Mouse (Mus musculus) liver, embryonic 11.5 days (tissue): ENCODE measurements at regions not wholly inside any gene's neighbourhood (a gene's known extent, or its start where the extent isn't known, plus 50 kb on each side); places are given as distances from the start of the nearest gene placed in this dataset.

Experiments
- ATAC-seq: fragments of 200-750 bp; cut with Nextera tagmentation; replicated peaks from 2 replicates; pipeline ENCODE4 v1.8.0; 2017; ENCODE audit warnings: moderate number of reproducible peaks, mild to moderate bottlenecking, moderate TSS enrichment, moderate library complexity; ENCODE audit not compliant: low FRiP score
- DNase-seq: peaks from one replicate; pipeline ENCODE4 v3.0.0-alpha.2; 2017; ENCODE audit warnings: low spot score
- H3K27ac ChIP-seq: fragments of 300-500 bp; sonication (generic); 2 replicates; pipeline ENCODE4 v1.5.1; 2014; ENCODE audit warnings: mild to moderate bottlenecking, low read depth, low read length, control low read depth
- H3K27me3 ChIP-seq: fragments of 300-500 bp; sonication (generic); replicated peaks from 2 replicates; pipeline ENCODE4 v1.6.1; 2014; ENCODE audit warnings: low read length, mixed read lengths; ENCODE audit not compliant: control insufficient read depth, insufficient read depth
- H3K36me3 ChIP-seq: fragments of 300-500 bp; sonication (generic); 2 replicates; pipeline ENCODE4 v1.6.1; 2014; ENCODE audit warnings: mild to moderate bottlenecking, low read length, moderate library complexity, mixed read lengths; ENCODE audit not compliant: control insufficient read depth, insufficient read depth
- H3K4me1 ChIP-seq: fragments of 300-500 bp; sonication (generic); replicated peaks from 2 replicates; pipeline ENCODE4 v1.6.1; 2014; ENCODE audit warnings: low read length, mixed read lengths; ENCODE audit not compliant: control insufficient read depth, insufficient read depth
- H3K4me2 ChIP-seq: fragments of 300-500 bp; sonication (generic); 2 replicates; pipeline ENCODE4 v1.6.1; 2014; ENCODE audit warnings: mild to moderate bottlenecking, control low read depth, moderate library complexity
- H3K4me3 ChIP-seq: fragments of 300-500 bp; sonication (generic); 2 replicates; pipeline ENCODE4 v1.5.1; 2014; ENCODE audit warnings: low read depth, low read length, control low read depth
- H3K9ac ChIP-seq: fragments of 300-500 bp; sonication (generic); 2 replicates; pipeline ENCODE4 v1.6.1; 2014; ENCODE audit warnings: low read depth, low read length, control low read depth
- H3K9me3 ChIP-seq: fragments of 300-500 bp; sonication (generic); 2 replicates; pipeline ENCODE4 v1.6.1; 2016; ENCODE audit warnings: low read length, inconsistent platforms, mixed read lengths; ENCODE audit not compliant: control insufficient read depth
- WGBS: fragments of 180-500 bp; shearing (Covaris S2); extraction: QIAGEN DNeasy Blood & Tissue Kit; methylation state at CpG from one replicate; pipeline ENCODE4 v1.1.7; 2014; 5-methylcytosine and 5-hydroxymethylcytosine counted together

DNA sequence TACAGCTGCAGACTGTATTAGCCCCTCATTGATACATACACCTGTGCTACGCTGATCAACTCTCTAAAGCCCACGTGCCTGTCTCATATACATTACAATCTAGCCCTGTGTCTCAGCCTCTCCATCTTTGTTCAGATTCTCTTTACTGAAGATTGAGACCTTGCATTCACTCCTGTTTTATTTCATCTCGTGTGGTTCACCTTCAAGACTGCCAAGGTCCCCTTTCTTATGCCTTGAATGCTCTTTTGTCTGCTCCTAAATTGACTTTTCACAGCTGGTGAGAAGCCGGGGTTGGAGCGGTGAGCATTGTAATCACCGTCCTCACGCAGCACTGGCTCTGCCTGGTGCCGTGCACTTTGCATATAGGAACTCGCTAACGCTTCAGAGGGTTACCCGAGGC lies 75.2 kb upstream of the Grik3 start:
- no peak for ATAC-seq
- no peak overlapping the region for H3K4me2 ChIP-seq
- H3K27ac ChIP-seq = no peak overlapping the region
- no peaks in the 10 kb centered on the region for H3K36me3 ChIP-seq
- H3K9me3 ChIP-seq = no peaks in the 10 kb centered on the region
- H3K4me3 ChIP-seq = no peak overlapping the region
- WGBS = 63% methylated on average over 11 of the region's 11 CpGs
- H3K27me3 ChIP-seq = no peaks in the 10 kb centered on the region
- no peak overlapping the region for H3K9ac ChIP-seq
- no peak for DNase-seq
- no peaks in the 10 kb centered on the region for H3K4me1 ChIP-seq

DNA sequence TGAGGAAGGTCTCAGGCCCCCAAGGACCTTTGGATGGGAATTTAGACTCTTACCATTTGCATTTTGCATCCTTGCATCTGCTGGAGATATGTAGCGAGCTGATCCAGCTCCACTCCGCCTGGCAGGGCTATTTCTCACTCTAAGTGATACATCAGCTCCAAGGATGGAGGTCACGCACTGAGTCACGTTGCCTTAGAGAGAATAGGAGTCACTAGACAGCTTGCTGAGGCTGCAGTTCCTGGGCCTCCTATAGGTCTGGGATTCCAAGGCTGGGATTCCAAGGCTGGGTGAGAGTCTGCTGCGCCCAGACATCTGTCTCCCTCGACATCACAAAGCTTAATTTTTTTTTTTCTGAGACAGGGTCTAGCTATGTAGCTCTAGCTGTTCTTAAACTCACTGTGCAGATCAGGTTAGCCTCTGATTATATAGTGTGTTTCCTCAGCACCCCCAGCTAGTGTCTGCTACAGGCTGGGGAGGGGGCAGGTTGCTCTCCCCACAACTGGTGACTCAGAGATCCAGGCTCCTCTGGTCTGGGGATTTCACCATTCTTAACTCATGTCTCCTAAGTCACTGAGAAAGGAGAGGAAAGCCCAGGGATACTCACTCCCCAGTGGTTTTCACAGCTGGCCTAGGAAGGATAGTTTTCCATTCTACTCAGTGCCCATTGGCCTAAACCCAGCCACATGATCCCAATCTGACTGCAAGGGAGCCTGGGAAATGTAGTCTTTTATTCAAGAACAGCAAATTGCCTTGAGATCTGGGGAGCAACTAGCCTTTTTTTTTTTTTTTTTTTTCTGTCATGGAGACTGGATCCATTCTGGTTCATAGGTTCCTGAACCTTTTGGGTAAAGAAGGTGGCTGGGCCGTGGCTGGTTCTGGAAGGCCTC lies 76.4 kb upstream of the Grik3 start:
- no peaks in the 10 kb centered on the region for H3K4me1 ChIP-seq
- no peaks in the 10 kb centered on the region for H3K36me3 ChIP-seq
- H3K27me3 ChIP-seq = no peaks in the 10 kb centered on the region
- no peak overlapping the region for H3K4me3 ChIP-seq
- no peak overlapping the region for H3K4me2 ChIP-seq
- 71% methylated on average over 7 of the region's 7 CpGs for WGBS
- H3K9me3 ChIP-seq = no peaks in the 10 kb centered on the region
- H3K9ac ChIP-seq = no peak overlapping the region
- no peak overlapping the region for H3K27ac ChIP-seq
- DNase-seq (no peak), ATAC-seq (no peak)

- Histone ChIP-seq H3K9ac (no peak overlapping the region), H3K4me2 (no peak overlapping the region), H3K9me3 (no peaks in the 10 kb centered on the region), H3K27me3 (no peaks in the 10 kb centered on the region), H3K36me3 (no peaks in the 10 kb centered on the region), H3K4me1 (no peaks in the 10 kb centered on the region), H3K4me3 (no peak overlapping the region), H3K27ac (peak overlapping the region; percentile 28; the same call in 1 of the 2 replicates)
- WGBS = 42% methylated on average over 8 of the region's 8 CpGs
- ATAC-seq (peak; percentile 96), DNase-seq (no peak)
Observed at GRCm38 (mm10) chr4:125410736-125411441, 79.6 kb upstream of the Grik3 start.

DNA sequence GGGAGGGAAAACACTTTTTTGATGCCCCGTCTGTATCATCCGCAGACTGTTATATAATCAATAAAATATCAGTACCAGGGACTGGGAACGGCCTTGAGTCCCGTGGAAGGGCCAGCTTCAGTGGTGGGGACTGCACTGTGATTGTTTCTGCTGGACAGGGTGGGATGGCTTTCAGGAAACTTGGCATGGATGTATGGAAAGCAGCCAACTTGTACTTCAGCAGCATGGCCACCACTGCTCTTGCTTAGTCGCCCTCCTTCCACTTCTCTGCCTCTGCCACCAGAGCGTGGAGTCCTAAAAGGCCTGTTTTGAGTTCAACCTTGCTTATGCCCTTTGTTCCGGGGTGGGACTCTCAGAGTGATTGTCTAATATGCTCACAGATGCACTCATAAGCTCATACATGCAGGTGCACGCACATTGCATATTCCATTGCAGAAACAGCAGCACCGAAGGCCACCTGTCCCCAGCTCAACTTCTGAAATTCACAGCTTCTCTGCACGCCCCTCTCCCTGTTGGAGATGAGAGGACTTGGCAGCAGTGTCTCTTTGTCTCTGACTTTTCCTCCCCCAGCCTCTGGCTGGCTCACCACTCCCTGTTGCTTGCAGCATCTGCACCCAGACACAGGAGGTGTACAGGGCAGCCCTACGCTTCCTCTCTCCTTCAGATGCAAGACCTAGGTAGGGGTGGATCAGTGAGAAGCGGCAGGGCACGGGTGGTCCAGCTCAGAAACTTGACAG lies 91.0 kb upstream of the Grik3 start:
- H3K9ac ChIP-seq = no peak overlapping the region
- no peak for ATAC-seq
- H3K27ac ChIP-seq = no peak overlapping the region
- whole genome bisulfite sequencing = 81% methylated on average over 13 of the region's 13 CpGs
- H3K4me3 ChIP-seq = no peak overlapping the region
- no peak overlapping the region for H3K4me2 ChIP-seq
- H3K27me3 ChIP-seq = no peaks in the 10 kb centered on the region; the same call in 1 of the 2 replicates
- no peaks in the 10 kb centered on the region for H3K4me1 ChIP-seq
- H3K36me3 ChIP-seq = no peaks in the 10 kb centered on the region
- H3K9me3 ChIP-seq = no peaks in the 10 kb centered on the region
- DNase-seq = no peak

- no peaks in the 10 kb centered on the region; the same call in 1 of the 2 replicates for H3K27me3 ChIP-seq
- H3K4me2 ChIP-seq = no peak overlapping the region
- H3K27ac ChIP-seq = no peak overlapping the region
- no peak overlapping the region for H3K9ac ChIP-seq
- no peaks in the 10 kb centered on the region for H3K4me1 ChIP-seq
- ATAC-seq = no peak
- no peak for DNase-seq
- H3K4me3 ChIP-seq = no peak overlapping the region
- H3K9me3 ChIP-seq = no peaks in the 10 kb centered on the region
- WGBS = 55% methylated on average over 12 of the region's 12 CpGs
- H3K36me3 ChIP-seq = no peaks in the 10 kb centered on the region
Observed at GRCm38 (mm10) chr4:125397007-125397461, 93.5 kb upstream of the Grik3 start.

GRCm38 (mm10) chr4:125391269-125391668 lies 99.2 kb upstream of the Grik3 start:
- WGBS = 66% methylated on average over 6 of the region's 6 CpGs
- no peak overlapping the region for H3K9ac ChIP-seq
- no peaks in the 10 kb centered on the region for H3K4me1 ChIP-seq
- H3K27ac ChIP-seq = no peak overlapping the region
- H3K4me2 ChIP-seq = no peak overlapping the region
- H3K9me3 ChIP-seq = no peaks in the 10 kb centered on the region
- DNase-seq (no peak), ATAC-seq (no peak)
- H3K4me3 ChIP-seq = no peak overlapping the region
- H3K27me3 ChIP-seq = no peaks in the 10 kb centered on the region
- no peaks in the 10 kb centered on the region for H3K36me3 ChIP-seq

DNA sequence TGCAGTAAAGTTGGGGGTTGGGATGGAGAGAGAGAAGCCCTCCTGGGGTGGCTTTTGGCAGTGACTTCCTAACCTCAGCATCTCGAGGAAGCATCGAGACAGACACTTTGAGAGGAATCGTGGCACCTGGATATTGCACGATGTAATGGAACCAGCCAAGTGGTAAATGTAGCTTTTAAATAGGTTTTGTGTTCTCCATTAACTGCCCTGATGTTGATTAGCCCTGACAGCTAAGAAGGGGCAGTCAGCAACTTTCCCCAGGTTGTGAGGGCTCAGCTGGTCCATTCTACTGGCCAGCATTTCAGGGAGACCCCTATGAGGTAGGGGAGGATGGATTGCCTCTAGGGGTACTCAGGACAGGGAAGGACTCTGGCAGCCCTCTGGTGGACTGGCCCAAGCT lies 104.7 kb upstream of the Grik3 start:
- ATAC-seq = no peak
- DNase-seq = no peak
- H3K9me3 ChIP-seq = no peaks in the 10 kb centered on the region
- no peak overlapping the region for H3K27ac ChIP-seq
- H3K27me3 ChIP-seq = no peaks in the 10 kb centered on the region
- no peaks in the 10 kb centered on the region for H3K4me1 ChIP-seq
- H3K36me3 ChIP-seq = no peaks in the 10 kb centered on the region
- no peak overlapping the region for H3K4me2 ChIP-seq
- H3K9ac ChIP-seq = no peak overlapping the region
- no peak overlapping the region for H3K4me3 ChIP-seq
- WGBS = 70% methylated on average over 4 of the region's 4 CpGs

GRCm38 (mm10) chr4:125364011-125364410 lies 126.5 kb upstream of the Grik3 start:
- H3K4me1 ChIP-seq = no peaks in the 10 kb centered on the region
- no peaks in the 10 kb centered on the region for H3K9me3 ChIP-seq
- ATAC-seq = no peak
- no peak overlapping the region for H3K9ac ChIP-seq
- 62% methylated on average over 9 of the region's 9 CpGs for WGBS
- no peak overlapping the region for H3K4me2 ChIP-seq
- H3K36me3 ChIP-seq = no peaks in the 10 kb centered on the region
- H3K27me3 ChIP-seq = no peaks in the 10 kb centered on the region; the same call in 1 of the 2 replicates
- H3K4me3 ChIP-seq = no peak overlapping the region
- DNase-seq = no peak
- no peak overlapping the region for H3K27ac ChIP-seq
